Mouse (Mus musculus) cerebellum, adult 11 months (tissue): ENCODE data around the gene Ildr1.

Experiments used
- DNase-seq: peaks from one replicate; pipeline ENCODE4 v3.0.0; 2022

The Ildr1 gene

GRCm38 (mm10) chr16:36707702-36708423, 14.1 kb downstream of the Ildr1 start:
- DNase-seq = no peak

DNA sequence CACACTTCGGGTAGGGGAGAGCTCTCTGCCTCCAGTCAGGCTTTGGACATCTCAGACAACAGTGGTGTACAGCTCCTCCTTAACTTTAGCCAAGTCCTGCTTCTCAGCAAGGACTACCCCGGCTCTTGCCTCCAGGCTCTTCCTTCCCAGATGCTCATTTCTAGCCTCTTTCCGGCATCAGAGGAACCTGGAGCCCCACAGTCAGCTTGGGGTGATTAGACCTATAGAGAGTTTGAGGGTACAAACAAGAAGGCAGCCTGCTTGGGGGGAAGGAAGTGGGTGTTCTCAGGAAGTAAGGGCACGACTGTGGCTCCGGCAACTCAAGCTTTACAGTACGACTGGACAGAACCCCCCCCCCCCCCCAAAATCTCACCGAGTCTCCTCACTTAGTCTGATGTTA, 15.0 kb downstream of the Ildr1 start:
- DNase-seq = no peak

- no peak for DNase-seq
Observed at GRCm38 (mm10) chr16:36709405-36709804, 15.6 kb downstream of the Ildr1 start.

- DNase-seq = no peak
Observed at GRCm38 (mm10) chr16:36710794-36711193, 17.0 kb downstream of the Ildr1 start.

GRCm38 (mm10) chr16:36711760-36712159, 18.0 kb downstream of the Ildr1 start:
- no peak for DNase-seq

DNA sequence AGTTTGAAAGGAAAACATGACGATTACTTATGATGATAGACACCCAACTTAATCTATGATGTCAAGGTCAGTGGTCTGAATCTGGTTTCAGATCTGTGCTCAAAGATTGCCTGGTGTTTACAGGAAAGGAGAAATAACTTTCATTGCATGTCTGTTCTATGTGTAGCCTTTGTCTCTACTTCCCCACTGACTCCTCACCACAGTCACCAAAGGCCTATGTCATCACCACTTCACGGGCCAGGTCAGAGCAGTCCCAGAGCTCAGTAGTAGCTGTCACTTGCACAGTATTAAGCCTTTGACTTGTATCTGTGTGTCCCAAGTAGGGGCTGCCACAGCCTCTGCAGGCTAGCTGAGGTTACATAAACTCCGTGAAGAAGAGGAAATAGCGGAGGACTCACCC, 23.7 kb downstream of the Ildr1 start:
- DNase-seq = no peak

GRCm38 (mm10) chr16:36718637-36719036, 24.9 kb downstream of the Ildr1 start:
- DNase-seq = no peak

GRCm38 (mm10) chr16:36720194-36721055, 26.6 kb downstream of the Ildr1 start:
- no peak for DNase-seq

GRCm38 (mm10) chr16:36722739-36723138, 29.0 kb downstream of the Ildr1 start:
- DNase-seq = no peak

DNA sequence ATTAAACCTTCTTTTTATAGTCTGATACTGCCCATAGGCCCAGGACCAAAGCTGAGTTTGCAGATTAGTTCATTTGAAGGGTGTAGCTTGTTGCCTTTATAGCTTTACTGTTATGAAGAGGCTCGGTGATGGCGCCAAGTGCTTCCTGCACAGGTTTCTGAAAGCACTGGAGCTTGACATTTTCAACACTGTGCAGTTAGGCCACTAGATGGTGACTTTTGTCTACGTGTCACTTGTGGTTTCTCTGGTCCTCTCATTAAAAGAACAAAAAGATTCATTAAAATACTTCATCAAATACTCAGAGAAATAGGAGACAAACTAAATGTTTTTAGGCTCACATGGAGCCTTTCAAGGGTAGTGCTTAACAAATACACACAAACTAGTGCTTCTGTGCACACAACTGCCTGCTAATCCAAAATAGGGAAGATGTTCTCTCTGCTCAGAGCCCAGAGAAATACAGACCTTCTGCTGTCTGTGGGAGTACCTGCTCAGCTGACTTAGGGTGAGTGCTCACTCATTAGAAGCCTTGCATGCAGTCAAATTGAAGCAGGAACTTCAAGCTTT, 30.2 kb downstream of the Ildr1 start:
- DNase-seq = no peak

GRCm38 (mm10) chr16:36728959-36729358, 35.2 kb downstream of the Ildr1 start:
- no peak for DNase-seq

DNA sequence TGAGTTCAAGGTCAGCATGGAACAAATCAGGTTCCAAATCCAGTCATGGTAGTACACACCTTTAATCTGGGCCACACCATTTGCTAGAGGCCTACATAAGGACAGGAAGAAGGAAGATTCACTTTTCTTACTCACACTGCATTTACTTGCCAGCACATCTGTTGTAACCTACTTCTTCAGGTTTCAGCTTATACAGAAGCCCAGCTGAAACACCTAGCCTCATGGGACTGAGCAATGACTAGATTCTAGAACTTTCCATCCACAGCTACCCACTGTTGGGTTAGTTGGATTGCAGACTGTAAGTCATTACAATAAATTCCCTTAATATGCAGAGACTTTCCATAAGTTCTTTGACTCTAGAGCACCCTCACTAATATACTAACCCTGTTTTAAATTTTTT, 38.8 kb downstream of the Ildr1 start:
- DNase-seq = no peak

- DNase-seq = no peak
Observed at GRCm38 (mm10) chr16:36733827-36734226, 40.0 kb downstream of the Ildr1 start.

DNA sequence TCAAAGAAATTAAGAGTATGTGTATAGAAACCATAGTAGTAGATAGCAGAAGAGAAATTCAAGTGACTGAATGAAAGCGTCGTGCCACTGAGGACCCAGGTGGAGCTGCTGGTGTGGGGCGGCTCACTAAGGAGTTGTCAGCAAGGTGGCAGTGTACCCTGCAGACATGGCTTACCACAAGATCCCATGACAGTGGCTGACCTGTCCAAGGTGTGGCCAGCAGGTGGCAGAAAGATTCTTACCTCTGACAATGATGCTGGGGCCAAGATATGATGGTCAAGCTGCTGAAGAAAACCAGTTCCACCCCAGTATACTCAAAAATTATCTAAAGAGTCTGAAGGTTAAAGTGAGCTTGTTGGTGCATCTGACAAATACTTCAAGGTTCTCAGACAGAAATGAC, 41.6 kb downstream of the Ildr1 start:
- DNase-seq = no peak

GRCm38 (mm10) chr16:36739404-36739930, 45.7 kb downstream of the Ildr1 start:
- DNase-seq = no peak

- no peak for DNase-seq
Observed at GRCm38 (mm10) chr16:36743580-36743979, 49.8 kb downstream of the Ildr1 start.

GRCm38 (mm10) chr16:36747068-36747467, 53.3 kb downstream of the Ildr1 start:
- DNase-seq = no peak

GRCm38 (mm10) chr16:36747767-36748166, 54.0 kb downstream of the Ildr1 start:
- no peak for DNase-seq

GRCm38 (mm10) chr16:36751979-36752378, 58.2 kb downstream of the Ildr1 start:
- DNase-seq = no peak

DNA sequence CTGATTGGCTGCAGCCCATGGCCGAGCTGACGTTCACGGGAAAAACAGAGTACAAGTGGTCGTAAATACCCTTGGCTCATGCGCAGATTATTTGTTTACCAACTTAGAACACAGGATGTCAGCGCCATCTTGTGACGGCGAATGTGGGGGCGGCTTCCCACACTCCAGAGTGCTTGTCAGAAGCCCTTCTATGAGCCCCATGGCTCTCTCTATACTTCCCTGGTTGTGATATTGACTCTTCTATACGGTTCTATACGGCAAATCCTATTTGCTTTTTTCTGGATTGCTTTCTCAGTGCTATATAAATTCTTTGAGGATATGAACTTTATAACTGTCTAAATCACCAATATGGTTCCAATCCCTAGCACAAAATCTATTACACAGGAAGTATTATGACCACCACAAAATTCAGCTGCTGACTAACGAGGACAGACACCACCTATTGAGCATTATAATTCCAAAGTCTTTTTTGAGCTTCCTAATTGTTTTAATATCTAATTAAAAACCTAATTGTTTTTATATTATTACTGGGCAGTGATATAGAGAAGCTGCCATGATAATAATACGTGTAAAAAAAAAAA, 76.5 kb downstream of the Ildr1 start:
- DNase-seq = no peak

GRCm38 (mm10) chr16:36770830-36771229, 77.1 kb downstream of the Ildr1 start:
- DNase-seq = no peak

GRCm38 (mm10) chr16:36771244-36771643, 77.5 kb downstream of the Ildr1 start:
- no peak for DNase-seq

GRCm38 (mm10) chr16:36771703-36772102, 77.9 kb downstream of the Ildr1 start:
- no peak for DNase-seq
